Mouse (Mus musculus) brain, adult 2 months (tissue): Measurements from ENCODE around the gene Srsf2.

Source experiments
- DNase-seq: peaks from one replicate; pipeline ENCODE4 v3.0.0; 2011; ENCODE audit warnings: low read depth, low spot score

Srsf2 gene

DNA sequence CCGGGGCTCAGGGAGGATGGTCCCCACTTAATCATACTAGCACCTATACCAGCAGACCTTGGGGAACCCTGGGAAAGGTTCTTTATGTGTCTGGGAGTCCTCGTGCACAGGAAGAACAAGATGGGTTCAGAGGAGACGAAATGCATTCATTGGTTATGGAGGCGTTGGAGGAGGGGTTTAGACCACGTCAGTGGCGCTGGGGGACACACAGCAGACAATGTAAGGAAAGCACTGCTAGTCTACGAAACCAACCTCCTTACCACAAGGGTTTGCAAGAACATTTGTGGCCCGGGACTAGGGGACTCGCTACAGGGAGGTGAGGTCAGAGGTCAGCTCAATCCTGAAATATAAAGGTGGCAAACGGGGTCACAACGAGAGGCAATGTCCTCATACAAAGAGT lies 42.4 kb downstream of the Srsf2 start:
- peak; percentile 57 for DNase-seq

DNA sequence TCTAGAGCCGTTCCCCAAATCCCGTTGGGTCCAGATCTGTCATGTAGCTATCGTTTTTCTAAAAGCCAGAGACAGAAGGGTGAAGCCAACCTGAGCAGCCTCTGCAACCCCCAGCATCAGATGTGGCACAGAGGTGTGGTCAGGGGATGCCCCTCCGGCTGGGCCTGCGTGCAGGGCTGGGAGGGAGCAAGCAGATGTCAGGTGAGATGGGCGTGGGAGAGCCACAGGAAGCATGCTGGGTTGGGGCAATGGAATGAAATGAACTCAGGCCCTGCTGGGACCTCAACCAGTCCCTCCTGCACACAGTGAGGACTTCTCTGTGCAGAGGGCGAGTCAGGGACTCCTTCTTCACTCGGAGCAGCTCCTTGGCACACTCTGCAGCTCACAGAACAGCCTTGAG lies 43.4 kb downstream of the Srsf2 start:
- no peak for DNase-seq

DNA sequence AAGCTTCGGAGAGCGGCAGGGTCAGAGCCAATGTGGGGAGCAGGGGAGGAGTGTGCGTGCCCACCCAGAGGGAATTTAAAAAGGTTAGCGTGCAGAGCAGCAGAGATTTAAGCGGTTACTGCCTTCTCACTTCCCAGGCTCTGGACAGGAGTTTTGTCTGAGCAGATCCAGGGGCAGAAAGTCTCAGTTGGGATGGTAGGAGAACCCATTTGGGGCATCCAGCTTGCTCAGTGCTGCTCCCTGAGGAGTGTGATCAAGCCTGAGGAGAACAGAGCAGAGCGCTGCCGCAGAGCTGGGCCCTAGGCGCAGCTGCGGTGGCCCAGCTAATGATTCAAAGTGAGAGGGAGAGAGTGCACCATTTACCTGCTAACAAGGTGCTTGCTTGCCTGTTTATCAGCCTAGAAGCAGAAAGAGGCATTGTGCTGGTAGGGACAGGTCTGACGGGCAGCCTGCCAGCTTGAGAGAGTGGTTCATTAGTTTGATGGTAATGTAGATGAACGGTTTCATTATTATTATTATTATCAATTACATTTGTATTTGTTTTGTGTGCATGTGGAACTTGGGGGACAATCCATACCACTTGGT lies 44.0 kb downstream of the Srsf2 start:
- DNase-seq = no peak

DNA sequence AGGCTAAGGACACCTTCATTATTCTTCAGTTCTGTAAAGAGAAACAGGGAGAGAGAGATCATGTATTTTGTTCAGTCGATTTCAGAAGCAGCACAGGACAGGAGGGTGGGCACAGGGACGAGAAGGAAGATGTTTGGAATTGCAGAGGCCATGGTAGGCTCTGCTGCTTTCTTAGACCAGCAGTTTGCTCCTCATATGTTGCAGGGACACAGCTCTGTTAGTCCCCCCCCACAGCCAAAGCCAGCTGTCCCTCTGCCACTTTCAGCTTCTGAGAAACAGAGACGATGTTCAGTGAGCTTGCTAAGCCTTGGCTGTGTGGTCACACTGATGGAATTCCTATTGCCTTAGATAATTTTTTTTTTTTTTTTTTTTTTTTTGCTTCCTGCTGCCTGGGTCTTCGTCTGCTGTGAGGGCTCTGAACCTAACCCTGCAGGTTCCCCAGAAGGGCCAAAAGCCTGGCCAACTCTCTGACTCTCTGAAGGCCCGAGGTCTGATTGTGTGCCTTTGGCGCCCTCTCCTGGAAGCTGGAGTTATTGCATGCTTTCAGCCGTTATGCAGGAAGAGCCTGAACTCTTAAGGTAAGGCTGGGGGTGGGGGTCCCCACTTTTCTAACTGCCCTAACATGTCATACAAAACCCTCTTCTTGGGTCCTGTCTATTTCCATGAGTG lies 44.8 kb downstream of the Srsf2 start:
- DNase-seq = peak; percentile 93

DNA sequence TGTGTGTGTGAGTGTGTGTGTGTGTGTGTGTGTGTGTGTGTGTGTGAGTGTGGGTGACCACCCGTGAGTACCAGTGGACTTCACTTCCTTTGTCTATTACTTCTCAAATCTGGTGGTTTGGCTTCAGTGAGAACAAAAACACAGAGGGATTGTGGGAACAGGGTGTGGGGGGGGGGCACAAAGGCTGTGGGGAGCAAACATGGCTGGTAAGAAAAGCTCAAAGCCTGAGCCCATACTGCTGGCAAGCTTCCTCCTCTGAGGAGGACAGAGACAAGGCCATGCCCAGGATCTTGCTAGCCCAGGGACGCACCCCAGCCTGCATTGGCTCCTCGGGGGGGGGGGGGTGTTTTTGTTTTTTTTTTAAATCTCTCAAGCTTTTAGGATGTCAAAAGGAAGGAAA lies 45.4 kb downstream of the Srsf2 start:
- no peak for DNase-seq

DNA sequence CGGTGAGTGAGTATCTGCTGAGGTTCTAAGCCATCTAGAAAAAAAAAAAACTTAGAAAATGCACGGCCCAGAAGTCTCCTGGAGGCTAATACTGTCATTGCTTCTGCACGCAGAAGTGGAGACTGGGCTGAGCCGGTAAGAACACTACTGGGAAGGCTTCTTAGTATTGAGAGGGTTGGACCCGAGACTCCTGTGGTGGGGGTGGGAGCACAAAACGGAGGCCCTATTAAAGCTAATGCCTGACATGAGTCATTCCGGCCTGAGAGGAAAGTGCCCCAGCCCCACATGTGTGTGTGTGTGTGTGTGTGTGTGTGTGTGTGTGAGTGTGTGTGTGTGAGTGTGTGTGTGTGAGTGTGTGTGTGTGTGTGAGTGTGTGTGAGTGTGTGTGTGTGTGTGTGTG lies 45.8 kb downstream of the Srsf2 start:
- DNase-seq = no peak

DNA sequence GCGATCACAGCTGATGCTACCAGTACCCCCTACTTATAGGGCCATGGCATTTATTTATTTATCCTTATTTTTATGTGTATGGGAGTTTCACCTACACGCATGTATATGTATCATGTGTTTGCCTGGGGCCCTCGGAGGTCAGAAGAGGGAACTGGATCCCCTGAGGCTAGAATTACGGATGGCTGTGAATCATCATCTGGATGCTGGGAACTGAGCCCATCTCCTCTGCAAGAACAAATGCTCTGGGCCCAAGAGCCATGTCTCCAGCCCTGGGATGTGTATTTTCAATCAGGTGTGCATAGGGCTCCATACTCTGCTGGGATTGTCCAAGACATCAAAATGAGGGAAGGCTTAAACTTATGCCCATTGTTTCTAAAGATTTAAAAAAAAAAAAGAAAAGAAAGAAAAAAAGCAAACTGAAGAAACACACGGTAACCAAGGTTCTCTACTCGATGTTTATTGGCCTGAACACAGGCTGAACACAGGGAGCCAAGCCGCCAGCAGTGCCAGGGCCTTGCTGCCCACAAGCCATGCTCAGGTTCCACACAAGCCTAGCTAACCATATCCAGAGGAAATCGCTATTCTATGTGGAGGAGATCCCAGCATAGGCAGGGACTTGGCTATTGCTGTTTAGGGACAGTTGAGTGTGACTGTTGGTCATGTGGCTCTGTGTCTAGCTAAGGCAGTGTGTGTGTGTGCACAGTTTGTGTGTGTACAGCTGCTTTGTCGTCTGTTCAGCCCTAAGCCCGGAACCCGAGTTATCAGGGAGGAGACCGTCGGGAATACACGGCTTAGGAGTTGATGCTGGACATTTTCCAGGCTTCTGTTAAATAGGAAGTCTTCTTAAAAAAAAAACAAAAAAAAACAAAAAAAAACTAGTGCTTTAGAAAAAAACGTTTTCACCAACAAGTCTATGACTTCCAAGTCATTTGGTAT lies 46.5 kb downstream of the Srsf2 start:
- no peak for DNase-seq

DNA sequence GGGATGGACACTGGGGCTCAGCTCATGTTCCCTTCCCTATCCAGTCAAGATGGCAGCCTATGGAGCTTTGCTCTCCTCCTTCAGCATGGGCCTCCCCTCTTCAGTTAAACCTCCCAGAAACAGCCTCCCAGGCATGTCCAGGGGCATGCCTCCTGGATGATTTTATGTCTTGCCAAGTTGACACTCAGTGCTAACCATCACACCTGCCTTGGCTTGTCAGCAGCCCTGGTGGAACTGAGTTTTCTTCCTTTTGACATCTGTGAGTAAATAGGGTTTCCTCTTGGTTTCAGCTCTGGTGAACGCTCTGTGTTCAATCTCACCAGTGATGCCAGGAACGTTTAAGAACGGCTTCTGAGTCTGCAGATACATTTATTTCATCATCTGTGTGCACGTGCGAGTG lies 50.2 kb downstream of the Srsf2 start:
- DNase-seq = no peak

DNA sequence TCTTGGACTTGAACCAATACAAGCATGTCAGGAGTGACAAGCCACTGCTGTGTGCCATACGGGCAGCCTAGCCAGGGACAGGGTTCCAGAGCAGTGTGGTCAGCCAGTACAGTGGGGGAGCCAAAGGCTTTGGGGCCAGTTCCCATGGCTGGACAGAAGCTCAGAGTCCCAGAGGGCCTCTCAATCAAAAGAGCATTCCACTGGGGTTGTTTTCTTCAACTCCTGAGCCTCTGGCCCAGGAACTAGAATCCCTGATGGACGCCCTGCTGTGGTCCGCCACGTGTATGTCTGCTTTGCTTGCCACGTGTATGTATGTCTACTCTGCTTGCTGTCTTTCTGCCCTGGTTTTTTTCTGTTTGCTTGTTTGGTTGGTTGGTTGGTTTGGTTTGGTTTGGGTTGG lies 51.8 kb downstream of the Srsf2 start:
- no peak for DNase-seq
